Mouse (Mus musculus): ENCODE results near the gene Prune1.

GRCm38 (mm10) chr3:95284501-95285281 lies 2.8 kb upstream of the Prune1 start:
- no peak for TF ChIP-seq CHD1 (IDR thresholded peaks at IDR 0.05; ENCODE audit: low read depth, low read length)
- no peak for TF ChIP-seq SIN3A (IDR thresholded peaks at IDR 0.05; ENCODE audit: low read length)
- no peak for TF ChIP-seq POLR2A (IDR thresholded peaks at IDR 0.05; ENCODE audit: low read depth, low read length)
- no peak for TF ChIP-seq POLR2AphosphoS2 (IDR thresholded peaks at IDR 0.05; ENCODE audit: low read depth, low read length)
- TF ChIP-seq ZKSCAN1 (IDR thresholded peaks at IDR 0.05; ENCODE audit: borderline replicate concordance, low read depth, low read length): no peak
- no peak for TF ChIP-seq CTCF (conservative IDR thresholded peaks at IDR 0.05 in 1 of 2, IDR thresholded peaks at IDR 0.05 in 1 of 2; ENCODE audit: low read depth in 2 of 2, low read length in 2 of 2)
- TF ChIP-seq GABPA (IDR thresholded peaks at IDR 0.05; ENCODE audit: insufficient replicate concordance, low read depth, low read length): no peak
- no peak for TF ChIP-seq ELF1 (IDR thresholded peaks at IDR 0.05; ENCODE audit: low read depth, low read length)
- no peak for TF ChIP-seq TCF12 (IDR thresholded peaks at IDR 0.05; ENCODE audit: low read depth, low read length)
- no peak for TF ChIP-seq EP300 (IDR thresholded peaks at IDR 0.05; ENCODE audit: low read length)
- no peak for TF ChIP-seq ZMIZ1 (IDR thresholded peaks at IDR 0.05; ENCODE audit: low read depth, low read length)
- no peak for TF ChIP-seq ZC3H11A (IDR thresholded peaks at IDR 0.05; ENCODE audit: low read depth, low read length)
- TF ChIP-seq HCFC1 (IDR thresholded peaks at IDR 0.05; ENCODE audit: low read depth, low read length): no peak
- no peak for TF ChIP-seq USF1 (IDR thresholded peaks at IDR 0.05; ENCODE audit: low read depth, low read length)
